Mouse (Mus musculus): ENCODE results near the gene Olfr1358.

- TF ChIP-seq POLR2A (IDR thresholded peaks at IDR 0.05; ENCODE audit: low read depth, low read length) (no peak), CTCF (IDR thresholded peaks at IDR 0.05; ENCODE audit: extremely low read depth, insufficient read length, insufficient replicate concordance, low read depth, low read length) (peak; percentile 41; the same call in 1 of the 2 replicates)
Measured at GRCm38 (mm10) chr10:78520260-78521005, 3.2 kb downstream of the Olfr1358 start.
